Mouse (Mus musculus) liver, adult 2 months (tissue): Measurements from ENCODE around the gene Fermt2.
"Not testable (repeated sequence)": the region's sequence is repeated elsewhere in the genome, so short reads cannot be mapped to it uniquely, and the experiment has no call there.

Source experiments
- CTCF ChIP-seq: fragments of 200-500 bp; IDR thresholded peaks from 2 replicates; pipeline ENCODE4 v1.5.1; 2011; ENCODE audit warnings: low read depth, low read length, control low read depth
- POLR2A ChIP-seq: fragments of 200-500 bp; IDR thresholded peaks from 2 replicates; pipeline ENCODE4 v1.6.1; 2011; ENCODE audit warnings: low read length, control low read depth; ENCODE audit not compliant: insufficient read depth; ENCODE audit errors: extremely low read depth

GRCm38 (mm10) chr14:45495810-45496209, 34.1 kb downstream of the Fermt2 start:
- TF ChIP-seq CTCF, POLR2A: not testable (repeated sequence)
